Mouse (Mus musculus): ENCODE results near the gene Ntrk2. TPM values are rescaled to one million over a fixed set of nuclear protein-coding genes. Genes with fewer than 3 reads are reported as not detected.

Gene Ntrk2
- total RNA-seq, 4 experiments from 2014 or later: 0.65 to 1.5 (median 1.1) TPM

- no peak for DNase-seq (ENCODE audit: low spot score)
These were observed 158.5 kb downstream of the Ntrk2 start for GRCm38 (mm10) chr13:58964701-58965359.

- DNase-seq (ENCODE audit: low spot score): no peak
These were observed 159.5 kb downstream of the Ntrk2 start for GRCm38 (mm10) chr13:58965826-58966225.

DNA sequence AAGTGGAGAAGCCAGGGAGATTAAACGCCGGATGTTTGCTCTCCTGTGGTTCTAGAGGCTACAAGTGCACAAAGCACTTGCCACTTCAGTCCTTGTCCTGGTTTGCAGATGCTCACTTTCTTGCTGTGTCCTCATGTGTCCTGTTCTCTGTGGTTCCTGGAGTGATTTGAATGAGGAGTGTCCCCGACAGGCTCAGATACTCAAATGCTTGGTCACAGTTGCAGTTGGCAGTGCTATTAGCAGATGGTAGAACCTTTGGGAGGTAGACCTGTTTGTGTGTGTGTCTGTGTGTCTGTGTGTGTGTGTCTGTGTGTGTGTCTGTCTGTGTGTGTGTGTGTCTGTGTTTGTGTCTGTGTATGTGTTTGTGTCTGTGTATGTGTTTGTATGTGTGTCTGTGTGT lies 160.1 kb downstream of the Ntrk2 start:
- no peak for DNase-seq (ENCODE audit: low spot score)

DNA sequence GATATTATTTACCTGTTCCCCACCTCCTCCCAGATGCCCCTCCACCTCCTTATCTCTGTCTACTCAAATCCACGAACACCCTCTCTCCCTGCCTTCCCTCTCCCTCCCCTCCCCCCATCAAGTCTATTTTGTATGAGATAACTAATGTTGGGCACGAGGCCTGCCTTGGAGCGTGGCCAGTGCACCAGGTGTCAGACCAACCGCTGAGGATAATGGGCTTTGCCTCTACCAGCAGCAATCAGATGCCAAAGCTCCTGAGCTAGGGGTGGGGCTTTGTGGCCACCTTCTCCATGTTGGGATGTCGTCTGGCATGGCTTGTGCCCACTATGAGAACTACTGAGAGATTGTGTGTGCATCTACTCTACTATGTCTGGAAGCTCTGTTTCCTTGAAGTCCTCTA lies 161.8 kb downstream of the Ntrk2 start:
- DNase-seq (ENCODE audit: low spot score): no peak

DNA sequence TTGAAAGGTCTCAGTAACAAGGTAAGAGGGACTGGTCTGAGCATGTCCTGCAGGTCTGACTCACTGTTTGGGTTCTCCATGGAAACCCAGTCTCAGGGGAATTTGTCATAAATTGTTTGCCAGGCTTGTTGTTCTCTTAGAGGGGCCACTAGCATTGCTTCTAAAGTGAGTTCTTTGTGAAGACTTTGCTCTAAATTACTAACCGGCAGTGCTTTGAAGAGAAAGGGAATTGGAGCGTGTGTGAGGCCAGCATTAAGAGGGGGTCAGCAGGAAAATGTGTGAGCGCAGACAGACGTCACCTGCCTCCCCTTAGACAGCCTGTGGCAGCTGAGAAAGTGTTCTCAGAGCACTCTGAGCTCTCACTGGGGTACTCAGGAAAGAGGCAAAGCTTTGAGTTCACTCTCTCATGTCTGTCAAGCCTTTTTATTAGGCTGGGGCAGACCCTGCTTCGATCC lies 165.1 kb downstream of the Ntrk2 start:
- no peak for DNase-seq (ENCODE audit: low spot score)

- DNase-seq (ENCODE audit: low spot score): no peak
These were observed 166.1 kb downstream of the Ntrk2 start for GRCm38 (mm10) chr13:58972511-58972910.

GRCm38 (mm10) chr13:58996447-58996846 lies 190.1 kb downstream of the Ntrk2 start:
- no peak for DNase-seq (ENCODE audit: low spot score)

DNA sequence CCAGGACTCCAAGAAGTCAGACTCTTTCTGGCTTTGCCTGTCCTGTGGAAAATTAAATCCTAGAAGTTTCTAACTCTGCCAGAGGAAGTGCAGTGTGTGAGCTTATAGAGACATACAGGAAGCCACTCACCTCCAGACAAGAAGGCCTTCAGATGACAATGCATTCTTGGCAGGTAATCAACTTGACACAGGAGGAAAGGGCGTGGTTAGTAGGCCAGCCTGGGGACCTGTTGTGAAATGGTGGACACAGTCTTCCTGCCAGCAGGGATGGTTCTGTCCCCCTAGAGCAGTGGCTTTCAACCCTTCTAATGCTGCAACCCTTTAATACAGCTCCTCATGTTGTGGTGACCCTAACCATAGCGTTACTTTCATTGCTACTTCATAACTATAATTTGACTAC lies 191.4 kb downstream of the Ntrk2 start:
- no peak for DNase-seq (ENCODE audit: low spot score)

GRCm38 (mm10) chr13:58999373-59000053 lies 193.1 kb downstream of the Ntrk2 start:
- no peak for DNase-seq (ENCODE audit: low spot score)

GRCm38 (mm10) chr13:59002943-59003806 lies 196.8 kb downstream of the Ntrk2 start:
- DNase-seq (ENCODE audit: low spot score): peak; percentile 6

GRCm38 (mm10) chr13:59003807-59004173 lies 197.4 kb downstream of the Ntrk2 start:
- no peak for DNase-seq (ENCODE audit: low spot score)

- no peak for DNase-seq (ENCODE audit: low spot score)
These were observed 198.2 kb downstream of the Ntrk2 start for GRCm38 (mm10) chr13:59004579-59004978.

- DNase-seq (ENCODE audit: low spot score): no peak
These were observed 203.5 kb downstream of the Ntrk2 start for GRCm38 (mm10) chr13:59009855-59010254.

DNA sequence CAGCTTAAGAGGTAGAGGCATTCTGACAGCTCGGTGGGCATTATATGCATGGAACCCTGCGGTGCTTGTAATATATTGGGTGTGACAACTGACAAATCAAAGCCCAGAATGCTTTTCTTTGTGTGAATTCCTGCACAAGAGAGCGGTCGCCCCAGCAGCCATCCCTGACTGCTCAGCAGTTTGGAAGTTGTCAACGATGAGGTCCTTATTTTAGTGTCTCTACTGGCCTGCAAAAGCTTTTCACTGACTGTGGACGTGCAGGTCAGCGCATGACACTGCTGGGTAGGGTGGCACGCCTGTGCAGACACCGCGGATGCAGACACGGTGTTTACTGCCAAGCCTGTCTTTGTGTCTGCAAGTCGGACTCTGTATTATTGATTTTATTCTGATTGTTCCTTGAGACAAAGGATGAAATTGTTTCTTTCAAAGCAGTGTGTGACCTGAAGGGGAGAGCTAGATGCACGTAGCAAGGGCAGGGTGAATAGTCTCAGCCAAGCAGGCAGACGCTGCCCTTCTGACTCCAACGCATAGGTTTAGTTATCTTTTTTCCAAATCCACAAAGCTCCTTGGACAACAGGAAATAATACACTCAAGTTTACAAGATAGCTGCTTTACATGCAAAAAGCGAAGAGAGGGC lies 204.6 kb downstream of the Ntrk2 start:
- DNase-seq (ENCODE audit: low spot score): no peak

GRCm38 (mm10) chr13:59011530-59011903 lies 205.1 kb downstream of the Ntrk2 start:
- peak; percentile 70 for DNase-seq (ENCODE audit: low spot score)

GRCm38 (mm10) chr13:59015360-59015759 lies 209.0 kb downstream of the Ntrk2 start:
- DNase-seq (ENCODE audit: low spot score): no peak

GRCm38 (mm10) chr13:59017121-59017520 lies 210.8 kb downstream of the Ntrk2 start:
- no peak for DNase-seq (ENCODE audit: low spot score)

- DNase-seq (ENCODE audit: low spot score): no peak
These were observed 216.1 kb downstream of the Ntrk2 start for GRCm38 (mm10) chr13:59022251-59023042.

- DNase-seq (ENCODE audit: low spot score): no peak
These were observed 219.3 kb downstream of the Ntrk2 start for GRCm38 (mm10) chr13:59025653-59026052.

DNA sequence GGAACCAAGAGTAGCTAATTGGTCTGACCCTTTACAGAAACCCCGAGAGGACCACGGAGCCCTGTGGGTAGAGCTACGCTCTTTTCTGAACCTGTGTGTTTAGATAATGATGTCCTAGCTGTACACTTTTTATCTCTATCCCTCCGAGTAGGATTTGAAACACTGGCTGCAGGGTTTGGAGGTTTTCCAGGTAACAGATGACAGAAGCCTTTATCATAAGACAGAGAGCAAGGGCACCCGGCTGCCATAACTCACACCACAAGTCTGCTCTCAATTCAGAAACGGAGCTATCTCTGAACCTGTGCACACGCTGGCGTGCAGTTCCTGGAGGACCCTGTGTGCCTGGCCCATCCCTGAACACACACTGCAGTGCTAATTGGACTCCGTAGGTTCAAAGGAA lies 221.1 kb downstream of the Ntrk2 start:
- no peak for DNase-seq (ENCODE audit: low spot score)

GRCm38 (mm10) chr13:59028546-59028945 lies 222.2 kb downstream of the Ntrk2 start:
- DNase-seq (ENCODE audit: low spot score): no peak
